Mouse (Mus musculus): ENCODE data around the gene Wfs1. TPM values are rescaled to one million over a fixed set of nuclear protein-coding genes. Genes with fewer than 3 reads are reported as not detected.

The Wfs1 gene
- polyA plus RNA-seq, 1 experiment from 2014 or later = 23.8 TPM

DNA sequence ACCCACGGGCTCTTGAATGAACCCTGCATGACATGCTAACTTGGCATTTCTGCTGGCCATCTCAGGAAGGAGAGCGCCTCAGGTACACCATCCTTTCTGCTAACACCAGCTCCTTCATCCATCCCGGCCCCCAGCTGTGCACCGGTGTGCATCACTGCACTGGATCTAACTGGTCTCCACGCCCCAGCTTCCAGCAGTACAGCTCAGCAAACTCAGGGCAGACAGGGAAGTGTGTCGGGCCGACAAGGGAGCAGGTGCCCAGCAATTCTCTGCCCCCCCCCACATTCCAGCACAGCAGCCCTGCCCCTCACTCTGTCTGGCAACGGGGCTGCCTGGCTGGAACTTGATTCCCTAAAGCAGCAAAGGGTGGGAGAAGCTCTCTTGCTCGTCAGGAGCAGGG is 11.2 kb downstream of the Wfs1 start:
- no peaks in the 10 kb centered on the region for H3K9me3 ChIP-seq (replicated peaks; ENCODE audit: control insufficient read depth, low read length)
- H3K4me3 ChIP-seq (ENCODE audit: low read depth, low read length) = no peak overlapping the region
- no peak overlapping the region for H3K9ac ChIP-seq (ENCODE audit: low read depth, low read length)
- H3K27me3 ChIP-seq (ENCODE audit: control insufficient read depth, insufficient read depth, low read length) = no peaks in the 10 kb centered on the region
- WGBS (ENCODE audit: insufficient replicate concordance) = 70% methylated on average over 9 of the region's 9 CpGs
- no peak overlapping the region for H3K4me2 ChIP-seq
- peaks cover 5% of the 10 kb centered on the region; the same call in 1 of the 2 replicates for H3K4me1 ChIP-seq (ENCODE audit: control insufficient read depth, insufficient read depth, low read length)
- ATAC-seq (replicated peaks; ENCODE audit: insufficient number of reproducible peaks, low FRiP score, low TSS enrichment) = no peak
- H3K36me3 ChIP-seq (ENCODE audit: control insufficient read depth, insufficient read depth, low read length) = peaks cover 8% of the 10 kb centered on the region
- H3K27ac ChIP-seq (ENCODE audit: low read depth, low read length) = no peak overlapping the region

DNA sequence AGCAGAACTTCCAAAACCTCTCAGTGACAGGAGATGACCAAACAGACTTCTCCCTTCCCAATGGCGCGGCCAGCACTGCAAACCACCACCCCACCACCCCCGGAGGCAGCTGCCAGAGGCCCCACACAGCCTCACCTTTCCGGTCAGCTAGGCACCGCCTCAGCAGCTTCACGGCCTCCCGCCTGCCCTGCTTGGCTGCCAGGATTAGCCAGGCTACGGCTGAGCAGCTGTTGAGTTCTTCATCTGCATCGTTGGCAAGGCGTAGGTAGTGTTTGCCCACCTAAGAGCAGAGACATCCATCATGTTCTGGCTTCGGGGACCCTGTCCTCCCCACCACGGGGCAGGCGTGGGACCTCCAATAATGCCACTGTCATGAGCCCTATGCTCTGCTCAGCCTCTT is 13.7 kb downstream of the Wfs1 start:
- H3K9me3 ChIP-seq (replicated peaks; ENCODE audit: control insufficient read depth, low read length) = no peaks in the 10 kb centered on the region
- peaks cover 5% of the 10 kb centered on the region; the same call in 1 of the 2 replicates for H3K4me1 ChIP-seq (ENCODE audit: control insufficient read depth, insufficient read depth, low read length)
- H3K36me3 ChIP-seq (ENCODE audit: control insufficient read depth, insufficient read depth, low read length) = peaks cover 14% of the 10 kb centered on the region
- no peak for ATAC-seq (replicated peaks; ENCODE audit: insufficient number of reproducible peaks, low FRiP score, low TSS enrichment)
- H3K9ac ChIP-seq (ENCODE audit: low read depth, low read length) = no peak overlapping the region
- no peak overlapping the region for H3K4me2 ChIP-seq
- H3K4me3 ChIP-seq (ENCODE audit: low read depth, low read length) = no peak overlapping the region
- no peaks in the 10 kb centered on the region for H3K27me3 ChIP-seq (ENCODE audit: control insufficient read depth, insufficient read depth, low read length)
- no peak overlapping the region for H3K27ac ChIP-seq (ENCODE audit: low read depth, low read length)
- WGBS (ENCODE audit: insufficient replicate concordance) = 81% methylated on average over 13 of the region's 13 CpGs

DNA sequence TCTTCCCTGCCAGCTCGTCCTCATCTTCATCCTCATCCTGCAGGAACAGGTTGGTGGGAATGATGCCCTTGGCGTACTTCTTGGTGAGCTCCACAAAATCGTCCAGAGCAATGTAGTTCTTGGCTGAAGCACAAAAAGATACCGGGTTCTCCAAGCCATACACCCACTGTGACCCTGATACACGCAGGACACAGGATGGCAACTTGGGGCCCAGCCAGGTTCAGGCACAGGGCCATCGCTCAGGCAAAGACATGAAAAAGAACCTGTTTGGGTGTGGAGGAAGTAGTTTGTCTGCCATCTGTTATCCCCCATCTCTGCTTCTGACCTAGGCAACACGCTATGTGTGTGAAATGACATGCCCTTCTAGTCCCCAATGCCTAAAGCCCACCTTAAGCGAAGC is 17.4 kb downstream of the Wfs1 start:
- Histone ChIP-seq H3K27ac (ENCODE audit: low read depth, low read length) (no peak overlapping the region), H3K4me2 (no peak overlapping the region), H3K4me3 (ENCODE audit: low read depth, low read length) (no peak overlapping the region), H3K27me3 (ENCODE audit: control insufficient read depth, insufficient read depth, low read length) (no peaks in the 10 kb centered on the region), H3K4me1 (ENCODE audit: control insufficient read depth, insufficient read depth, low read length) (no peaks in the 10 kb centered on the region), H3K36me3 (ENCODE audit: control insufficient read depth, insufficient read depth, low read length) (peaks cover 26% of the 10 kb centered on the region), H3K9ac (ENCODE audit: low read depth, low read length) (no peak overlapping the region), H3K9me3 (replicated peaks; ENCODE audit: control insufficient read depth, low read length) (no peaks in the 10 kb centered on the region)
- WGBS (ENCODE audit: insufficient replicate concordance) = 82% methylated on average over 8 of the region's 8 CpGs
- no peak for ATAC-seq (replicated peaks; ENCODE audit: insufficient number of reproducible peaks, low FRiP score, low TSS enrichment)

DNA sequence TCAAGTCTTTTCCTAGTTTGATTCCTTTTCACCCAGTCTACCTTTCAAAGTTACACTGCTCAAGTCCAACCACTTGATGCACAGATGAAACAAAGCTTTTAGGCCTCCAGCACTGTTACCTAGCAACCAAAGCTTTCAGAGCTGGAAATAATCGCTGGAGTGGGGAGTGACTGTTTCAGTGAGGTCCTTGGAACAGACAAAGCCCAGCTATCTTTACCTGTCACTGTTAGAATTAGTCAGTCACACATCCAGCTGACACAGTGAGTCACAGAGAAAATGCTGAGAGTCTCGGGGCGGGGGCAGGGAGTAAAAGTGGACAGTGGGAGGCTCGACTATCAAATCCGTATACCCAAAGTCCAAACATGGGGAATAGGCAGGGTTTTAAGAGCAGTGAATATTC is 28.5 kb downstream of the Wfs1 start:
- H3K27me3 ChIP-seq (ENCODE audit: control insufficient read depth, insufficient read depth, low read length) = peaks cover 10% of the 10 kb centered on the region; the same call in 1 of the 2 replicates
- ATAC-seq (replicated peaks; ENCODE audit: insufficient number of reproducible peaks, low FRiP score, low TSS enrichment) = peak; percentile 62; the same call in 1 of the 2 replicates
- no peak overlapping the region for H3K4me3 ChIP-seq (ENCODE audit: low read depth, low read length)
- WGBS (ENCODE audit: insufficient replicate concordance) = 24% methylated on average over 5 of the region's 5 CpGs
- H3K27ac ChIP-seq (ENCODE audit: low read depth, low read length) = peak overlapping the region; percentile 72
- H3K9ac ChIP-seq (ENCODE audit: low read depth, low read length) = no peak overlapping the region
- no peaks in the 10 kb centered on the region for H3K9me3 ChIP-seq (replicated peaks; ENCODE audit: control insufficient read depth, low read length)
- H3K4me1 ChIP-seq (ENCODE audit: control insufficient read depth, insufficient read depth, low read length) = peaks cover 7% of the 10 kb centered on the region
- no peak overlapping the region for H3K4me2 ChIP-seq
- H3K36me3 ChIP-seq (ENCODE audit: control insufficient read depth, insufficient read depth, low read length) = no peaks in the 10 kb centered on the region; the same call in 1 of the 2 replicates

DNA sequence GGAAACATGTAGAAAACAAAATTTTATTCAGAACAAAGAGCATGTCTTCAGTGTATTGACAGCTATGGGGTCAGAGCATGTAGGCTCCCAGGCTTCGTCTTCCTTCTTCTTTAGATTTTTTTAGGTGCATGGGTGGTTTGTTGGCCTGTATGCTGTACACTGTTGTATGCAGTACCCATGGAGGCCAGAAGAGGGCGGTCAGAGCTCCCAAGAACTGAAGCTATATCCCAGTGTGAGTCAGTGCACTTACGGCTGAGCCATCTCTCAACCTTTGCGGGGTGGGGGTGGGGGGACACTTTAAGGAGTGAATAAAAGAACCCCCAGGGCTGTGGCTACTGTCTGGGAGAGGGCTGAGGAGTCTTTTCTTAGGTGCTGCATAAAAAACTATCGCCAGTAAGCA is 30.2 kb downstream of the Wfs1 start:
- no peak for ATAC-seq (replicated peaks; ENCODE audit: insufficient number of reproducible peaks, low FRiP score, low TSS enrichment)
- no peaks in the 10 kb centered on the region for H3K36me3 ChIP-seq (ENCODE audit: control insufficient read depth, insufficient read depth, low read length)
- H3K4me1 ChIP-seq (ENCODE audit: control insufficient read depth, insufficient read depth, low read length) = peaks cover 7% of the 10 kb centered on the region
- peaks cover 10% of the 10 kb centered on the region; the same call in 1 of the 2 replicates for H3K27me3 ChIP-seq (ENCODE audit: control insufficient read depth, insufficient read depth, low read length)
- no peak overlapping the region for H3K9ac ChIP-seq (ENCODE audit: low read depth, low read length)
- WGBS (ENCODE audit: insufficient replicate concordance) = 40% methylated on average over 5 of the region's 5 CpGs
- no peak overlapping the region for H3K27ac ChIP-seq (ENCODE audit: low read depth, low read length)
- H3K4me2 ChIP-seq = no peak overlapping the region
- no peaks in the 10 kb centered on the region for H3K9me3 ChIP-seq (replicated peaks; ENCODE audit: control insufficient read depth, low read length)
- no peak overlapping the region for H3K4me3 ChIP-seq (ENCODE audit: low read depth, low read length)

DNA sequence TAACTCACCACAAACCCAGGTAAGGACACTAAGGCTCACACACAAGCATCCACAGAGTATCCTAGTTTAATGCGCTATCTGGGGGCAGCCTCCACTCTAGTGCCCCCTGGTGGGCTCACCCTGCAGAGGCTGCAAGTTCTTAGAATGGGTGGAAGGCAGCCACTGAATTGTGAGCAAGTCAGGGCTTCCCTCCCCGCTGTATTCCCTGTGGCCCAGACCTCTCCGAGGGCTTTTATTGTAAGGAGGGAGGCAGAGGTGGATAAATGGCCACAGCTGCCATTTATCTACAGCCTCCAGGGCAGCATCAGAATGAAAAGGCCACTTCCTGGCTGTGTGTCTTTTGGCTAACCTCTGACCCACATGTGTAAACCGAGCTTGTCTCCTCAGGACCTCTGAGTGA is 33.6 kb downstream of the Wfs1 start:
- Histone ChIP-seq H3K9me3 (replicated peaks; ENCODE audit: control insufficient read depth, low read length) (no peaks in the 10 kb centered on the region), H3K27ac (ENCODE audit: low read depth, low read length) (no peak overlapping the region), H3K4me2 (no peak overlapping the region), H3K27me3 (ENCODE audit: control insufficient read depth, insufficient read depth, low read length) (peaks cover 17% of the 10 kb centered on the region), H3K4me3 (ENCODE audit: low read depth, low read length) (no peak overlapping the region), H3K9ac (ENCODE audit: low read depth, low read length) (no peak overlapping the region), H3K36me3 (ENCODE audit: control insufficient read depth, insufficient read depth, low read length) (no peaks in the 10 kb centered on the region), H3K4me1 (ENCODE audit: control insufficient read depth, insufficient read depth, low read length) (no peaks in the 10 kb centered on the region; the same call in 1 of the 2 replicates)
- no peak for ATAC-seq (replicated peaks; ENCODE audit: insufficient number of reproducible peaks, low FRiP score, low TSS enrichment)
- 24% methylated on average over 4 of the region's 4 CpGs for WGBS (ENCODE audit: insufficient replicate concordance)

DNA sequence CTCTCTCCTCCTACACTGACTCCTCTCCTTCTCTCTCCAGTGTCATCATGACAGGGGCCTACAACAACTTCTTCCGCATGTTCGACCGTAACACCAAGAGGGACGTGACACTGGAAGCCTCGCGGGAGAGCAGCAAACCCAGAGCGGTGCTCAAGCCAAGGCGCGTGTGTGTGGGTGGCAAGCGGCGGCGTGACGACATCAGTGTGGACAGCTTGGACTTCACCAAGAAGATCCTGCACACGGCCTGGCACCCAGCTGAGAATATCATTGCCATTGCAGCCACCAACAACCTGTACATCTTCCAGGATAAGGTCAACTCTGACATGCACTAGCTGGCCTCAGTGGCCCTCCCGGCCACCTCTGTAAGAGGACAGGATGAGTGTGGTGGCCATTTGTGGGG is 36.7 kb downstream of the Wfs1 start:
- H3K36me3 ChIP-seq (ENCODE audit: control insufficient read depth, insufficient read depth, low read length) = no peaks in the 10 kb centered on the region
- H3K4me2 ChIP-seq = no peak overlapping the region
- H3K4me3 ChIP-seq (ENCODE audit: low read depth, low read length) = no peak overlapping the region
- 82% methylated on average over 15 of the region's 15 CpGs for WGBS (ENCODE audit: insufficient replicate concordance)
- no peak for ATAC-seq (replicated peaks; ENCODE audit: insufficient number of reproducible peaks, low FRiP score, low TSS enrichment)
- H3K9me3 ChIP-seq (replicated peaks; ENCODE audit: control insufficient read depth, low read length) = no peaks in the 10 kb centered on the region
- H3K27ac ChIP-seq (ENCODE audit: low read depth, low read length) = no peak overlapping the region
- H3K4me1 ChIP-seq (ENCODE audit: control insufficient read depth, insufficient read depth, low read length) = no peaks in the 10 kb centered on the region
- H3K9ac ChIP-seq (ENCODE audit: low read depth, low read length) = no peak overlapping the region
- H3K27me3 ChIP-seq (ENCODE audit: control insufficient read depth, insufficient read depth, low read length) = peaks cover 19% of the 10 kb centered on the region

DNA sequence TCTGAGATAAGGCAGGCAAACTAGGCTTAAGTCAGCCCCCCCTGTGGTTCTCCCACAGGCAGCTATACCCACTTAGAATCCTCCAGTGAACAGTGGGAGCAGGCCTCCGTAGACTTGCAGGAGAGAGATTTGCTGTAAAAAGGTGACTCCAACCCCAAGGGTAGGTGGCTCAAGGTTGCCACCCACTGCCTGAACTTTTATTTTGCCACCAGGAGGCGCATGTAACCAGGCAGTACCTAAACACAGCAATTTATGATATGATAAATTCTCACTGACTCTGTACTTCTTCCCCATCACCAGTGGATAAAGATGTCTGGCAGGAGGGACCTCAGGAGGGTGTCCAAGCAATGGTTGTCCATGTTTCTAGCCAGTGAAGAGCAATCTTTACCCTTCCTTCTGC is 38.1 kb downstream of the Wfs1 start:
- WGBS (ENCODE audit: insufficient replicate concordance) = 58% methylated on average over 2 of the region's 2 CpGs
- no peak overlapping the region for H3K4me2 ChIP-seq
- no peak for ATAC-seq (replicated peaks; ENCODE audit: insufficient number of reproducible peaks, low FRiP score, low TSS enrichment)
- H3K9me3 ChIP-seq (replicated peaks; ENCODE audit: control insufficient read depth, low read length) = no peaks in the 10 kb centered on the region
- H3K27me3 ChIP-seq (ENCODE audit: control insufficient read depth, insufficient read depth, low read length) = peaks cover 11% of the 10 kb centered on the region
- no peak overlapping the region for H3K4me3 ChIP-seq (ENCODE audit: low read depth, low read length)
- H3K9ac ChIP-seq (ENCODE audit: low read depth, low read length) = no peak overlapping the region
- no peak overlapping the region for H3K27ac ChIP-seq (ENCODE audit: low read depth, low read length)
- H3K4me1 ChIP-seq (ENCODE audit: control insufficient read depth, insufficient read depth, low read length) = no peaks in the 10 kb centered on the region
- no peaks in the 10 kb centered on the region for H3K36me3 ChIP-seq (ENCODE audit: control insufficient read depth, insufficient read depth, low read length)

DNA sequence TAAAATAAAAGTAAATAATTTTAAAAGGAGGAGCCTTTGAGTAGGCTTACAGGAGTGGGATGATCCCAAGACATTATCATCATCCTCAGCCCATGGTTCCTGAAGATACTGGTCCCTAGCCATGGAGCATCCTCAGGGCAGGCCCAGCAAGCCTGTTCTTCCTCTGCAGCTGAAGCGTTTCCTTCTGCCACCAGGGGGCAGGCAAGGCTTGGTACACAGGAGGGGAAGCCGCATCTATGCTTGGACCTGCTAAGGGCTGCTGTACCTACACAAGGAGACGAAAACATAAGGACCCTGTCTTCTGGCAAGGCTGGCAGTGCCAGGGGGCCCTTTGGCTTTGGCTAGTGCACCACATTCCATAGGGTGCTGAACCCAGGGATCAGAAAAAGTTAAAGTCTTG is 40.2 kb downstream of the Wfs1 start:
- ATAC-seq (replicated peaks; ENCODE audit: insufficient number of reproducible peaks, low FRiP score, low TSS enrichment) = no peak
- Histone ChIP-seq H3K4me3 (ENCODE audit: low read depth, low read length) (no peak overlapping the region), H3K4me2 (no peak overlapping the region), H3K4me1 (ENCODE audit: control insufficient read depth, insufficient read depth, low read length) (no peaks in the 10 kb centered on the region), H3K9ac (ENCODE audit: low read depth, low read length) (no peak overlapping the region), H3K27ac (ENCODE audit: low read depth, low read length) (no peak overlapping the region), H3K27me3 (ENCODE audit: control insufficient read depth, insufficient read depth, low read length) (peaks cover 11% of the 10 kb centered on the region), H3K9me3 (replicated peaks; ENCODE audit: control insufficient read depth, low read length) (no peaks in the 10 kb centered on the region), H3K36me3 (ENCODE audit: control insufficient read depth, insufficient read depth, low read length) (no peaks in the 10 kb centered on the region)
- WGBS (ENCODE audit: insufficient replicate concordance) = 26% methylated on average over 3 of the region's 3 CpGs
